Mouse (Mus musculus): ENCODE data around the gene Dtd1. TPM values are rescaled to one million over a fixed set of nuclear protein-coding genes. Genes with fewer than 3 reads are reported as not detected.

Gene Dtd1
- total RNA-seq, 1 experiment from 2014 or later = 86.4 TPM

DNA sequence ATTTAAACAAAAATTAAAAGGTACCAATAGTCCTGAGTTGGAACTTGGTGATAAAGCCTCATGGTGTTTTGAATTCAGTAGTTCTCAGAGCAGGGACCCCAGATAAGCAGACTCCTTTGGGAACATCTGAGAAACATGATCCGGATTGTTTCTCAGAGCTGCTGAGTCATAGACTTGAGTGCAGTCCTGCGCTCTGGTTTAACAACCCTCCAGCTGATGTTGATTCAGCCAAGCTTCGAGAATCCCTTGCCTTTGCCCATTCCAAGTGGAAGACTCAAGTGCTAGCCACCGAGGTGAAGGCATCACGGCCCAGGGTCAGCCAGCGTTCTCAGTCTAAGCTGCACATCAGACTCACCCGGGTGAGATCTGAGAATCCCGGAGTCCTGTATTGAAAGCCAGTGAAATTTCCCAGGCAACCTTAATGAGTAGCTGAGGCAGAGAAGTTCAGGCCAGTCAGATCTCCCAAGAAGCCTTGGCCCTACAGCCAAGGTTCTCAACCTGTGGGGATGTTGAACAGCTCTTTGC is 175.0 kb downstream of the Dtd1 start:
- no peak for ATAC-seq (replicated peaks in 1 of 2; ENCODE audit: insufficient read depth in 1 of 2, low FRiP score in 2 of 2, low TSS enrichment in 1 of 2, low read depth in 1 of 2, poor library complexity in 2 of 2, severe bottlenecking in 2 of 2)

DNA sequence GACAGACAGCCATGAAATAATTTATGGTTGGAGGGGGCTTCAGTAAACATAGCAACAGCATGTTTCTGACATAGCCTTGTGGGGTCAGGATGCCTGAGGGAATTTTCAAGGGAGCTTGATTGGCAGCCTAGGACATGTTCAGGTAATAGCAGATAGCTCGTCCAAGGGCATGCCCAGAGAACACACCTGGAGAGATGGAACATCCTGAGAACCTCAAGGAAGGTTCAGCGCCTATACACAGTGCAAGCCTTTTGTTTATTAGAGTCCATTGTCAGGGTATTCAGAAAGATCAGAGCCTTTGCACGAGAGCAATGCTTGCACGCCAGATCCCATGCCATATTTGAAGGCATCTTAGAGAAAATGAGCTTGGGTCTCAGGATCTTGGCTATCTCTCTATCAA is 175.9 kb downstream of the Dtd1 start:
- no peak for ATAC-seq (replicated peaks in 1 of 2; ENCODE audit: insufficient read depth in 1 of 2, low FRiP score in 2 of 2, low TSS enrichment in 1 of 2, low read depth in 1 of 2, poor library complexity in 2 of 2, severe bottlenecking in 2 of 2)

DNA sequence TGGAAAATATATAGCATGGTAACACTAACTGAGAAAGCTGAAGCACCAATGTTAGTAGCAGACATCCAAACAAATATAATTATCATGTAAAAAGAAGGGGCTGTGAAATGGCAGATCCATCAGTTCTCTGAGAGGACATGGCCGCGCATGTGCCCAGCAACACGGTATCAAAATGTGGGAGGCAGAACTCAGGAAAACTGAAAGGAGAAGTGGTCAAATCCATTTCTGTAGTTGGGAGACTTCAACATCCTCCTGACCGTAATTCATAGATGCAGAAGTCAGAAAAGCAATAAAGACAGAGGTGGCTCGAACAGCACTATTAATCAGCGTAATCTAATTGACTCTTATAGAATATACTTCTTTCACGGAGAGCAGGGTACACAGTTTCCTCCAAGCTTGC is 179.6 kb downstream of the Dtd1 start:
- no peak for ATAC-seq (replicated peaks in 1 of 2; ENCODE audit: insufficient read depth in 1 of 2, low FRiP score in 2 of 2, low TSS enrichment in 1 of 2, low read depth in 1 of 2, poor library complexity in 2 of 2, severe bottlenecking in 2 of 2)

DNA sequence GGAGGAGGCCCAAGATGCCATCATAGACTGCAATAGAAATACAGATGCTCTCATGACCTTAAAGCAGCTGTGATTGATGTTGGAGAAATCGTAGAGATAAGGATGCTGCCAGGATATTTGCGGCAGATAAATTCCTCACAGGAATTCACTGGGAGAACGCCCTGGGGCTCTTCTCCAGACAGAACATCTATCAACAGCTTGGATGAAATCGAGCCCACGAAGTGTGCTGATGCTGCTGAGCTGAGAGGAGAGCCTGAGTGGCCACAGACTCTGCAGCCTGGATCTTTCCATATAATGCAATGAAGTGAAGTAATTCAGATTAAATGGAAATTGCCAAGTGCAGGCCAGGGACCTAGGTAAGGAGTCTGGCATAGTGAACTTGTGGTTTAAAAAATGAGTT is 181.0 kb downstream of the Dtd1 start:
- ATAC-seq (replicated peaks in 1 of 2; ENCODE audit: insufficient read depth in 1 of 2, low FRiP score in 2 of 2, low TSS enrichment in 1 of 2, low read depth in 1 of 2, poor library complexity in 2 of 2, severe bottlenecking in 2 of 2) = no peak

DNA sequence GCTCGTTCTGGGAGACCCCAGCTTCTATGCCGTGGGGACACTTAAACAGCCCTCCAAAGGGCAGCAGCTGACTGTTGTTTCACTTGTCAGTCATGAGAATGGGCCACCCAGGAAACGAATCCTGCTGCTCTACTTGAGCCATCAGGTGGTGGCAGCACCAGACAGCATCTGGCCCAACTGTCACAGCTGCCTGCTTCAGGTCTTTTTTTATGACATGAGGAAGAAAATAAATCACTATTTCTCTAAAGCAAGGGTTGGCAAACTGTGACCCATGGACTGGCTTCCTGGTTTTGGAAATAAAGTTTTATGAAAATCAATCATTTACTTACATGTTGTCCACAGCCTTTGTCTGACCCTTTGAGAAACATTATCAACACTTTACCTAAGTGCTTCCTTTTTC is 182.2 kb downstream of the Dtd1 start:
- ATAC-seq (replicated peaks in 1 of 2; ENCODE audit: insufficient read depth in 1 of 2, low FRiP score in 2 of 2, low TSS enrichment in 1 of 2, low read depth in 1 of 2, poor library complexity in 2 of 2, severe bottlenecking in 2 of 2) = no peak

DNA sequence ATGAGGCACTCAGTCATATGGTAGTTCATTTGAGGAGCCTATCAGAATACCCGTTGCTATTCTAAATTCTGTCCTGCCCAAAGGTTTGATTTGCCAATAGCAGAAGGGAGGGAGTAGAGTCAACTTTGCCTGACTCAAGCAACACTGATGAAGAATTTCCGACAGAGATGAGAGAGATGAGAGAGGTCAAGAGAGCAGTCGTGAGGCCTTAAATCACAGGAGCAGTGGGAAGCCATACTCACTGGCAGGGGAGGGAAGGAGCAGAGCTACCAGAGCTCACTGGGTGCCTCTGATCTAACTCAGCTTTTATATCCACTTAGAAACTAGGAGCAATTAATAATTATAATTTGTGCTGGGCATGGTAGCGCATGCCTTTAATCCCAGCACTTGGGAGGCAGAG is 182.8 kb downstream of the Dtd1 start:
- no peak for ATAC-seq (replicated peaks in 1 of 2; ENCODE audit: insufficient read depth in 1 of 2, low FRiP score in 2 of 2, low TSS enrichment in 1 of 2, low read depth in 1 of 2, poor library complexity in 2 of 2, severe bottlenecking in 2 of 2)

DNA sequence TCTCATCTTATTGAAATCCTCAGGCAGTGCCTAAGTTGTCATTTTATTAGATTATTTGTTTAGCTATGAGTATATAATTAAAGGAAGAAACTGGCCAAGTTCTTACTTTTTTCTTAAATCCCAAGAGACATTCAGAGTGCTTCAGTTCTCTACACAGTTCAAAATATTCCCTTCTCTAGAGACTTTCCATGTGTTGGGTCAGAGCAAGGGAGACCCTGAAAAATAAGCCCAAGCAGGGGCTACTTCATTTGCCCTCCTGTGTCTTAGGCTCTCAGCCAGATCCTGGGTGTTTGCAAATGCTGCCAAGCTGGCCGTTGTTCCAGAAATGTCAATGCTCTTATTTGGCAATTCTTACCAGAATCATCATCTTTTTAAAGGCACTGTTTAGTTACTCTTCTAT is 183.5 kb downstream of the Dtd1 start:
- no peak for ATAC-seq (replicated peaks in 1 of 2; ENCODE audit: insufficient read depth in 1 of 2, low FRiP score in 2 of 2, low TSS enrichment in 1 of 2, low read depth in 1 of 2, poor library complexity in 2 of 2, severe bottlenecking in 2 of 2)

DNA sequence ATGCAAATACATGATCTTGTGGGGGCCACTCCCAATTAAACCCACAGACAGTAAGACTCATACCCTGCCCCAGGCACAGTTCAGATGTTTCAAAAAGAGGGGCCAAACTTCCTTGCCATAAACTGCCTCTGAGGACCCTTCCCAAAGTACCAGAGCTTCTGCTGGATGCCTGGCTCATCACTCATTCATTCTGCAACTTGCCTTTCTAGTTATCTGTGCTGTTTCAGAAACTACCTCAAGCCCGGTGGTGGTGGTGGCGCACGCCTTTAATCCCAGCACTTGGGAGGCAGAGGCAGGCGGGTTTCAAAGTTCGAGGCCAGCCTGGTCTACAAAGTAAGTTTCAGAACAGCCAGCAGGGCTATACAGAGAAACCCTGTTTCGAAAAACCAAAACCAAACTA is 184.1 kb downstream of the Dtd1 start:
- ATAC-seq (replicated peaks in 1 of 2; ENCODE audit: insufficient read depth in 1 of 2, low FRiP score in 2 of 2, low TSS enrichment in 1 of 2, low read depth in 1 of 2, poor library complexity in 2 of 2, severe bottlenecking in 2 of 2) = no peak

DNA sequence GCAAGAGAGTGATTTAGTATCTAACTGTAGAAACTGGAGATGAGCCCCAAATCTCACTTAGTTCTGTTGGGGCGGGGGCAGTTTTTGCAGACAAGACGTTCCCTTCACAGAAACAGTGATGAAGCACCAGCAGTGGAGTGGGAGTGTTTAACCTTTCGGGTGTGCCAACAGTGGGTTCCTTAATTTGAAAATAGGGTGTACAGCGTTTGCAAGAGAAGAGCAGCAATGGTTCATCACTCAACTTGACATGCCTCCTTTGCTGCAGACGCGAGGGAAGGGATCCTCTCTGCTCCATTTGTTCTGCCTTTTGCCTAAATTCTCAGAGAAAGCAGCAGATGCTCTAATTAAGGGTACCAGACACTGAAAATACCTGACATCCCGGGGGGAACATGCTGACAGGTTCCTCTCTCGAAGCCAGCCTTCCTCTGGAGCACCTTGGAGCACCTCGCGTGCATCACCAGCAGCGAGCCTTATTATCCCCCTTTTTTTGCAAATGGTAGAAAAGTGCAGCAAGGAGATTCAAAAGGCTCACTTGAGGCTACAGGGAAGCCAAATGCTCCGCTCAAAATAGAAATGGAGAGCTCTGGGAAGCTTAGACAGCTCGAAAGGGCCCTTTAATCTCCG is 192.1 kb downstream of the Dtd1 start:
- ATAC-seq (replicated peaks in 1 of 2; ENCODE audit: insufficient read depth in 1 of 2, low FRiP score in 2 of 2, low TSS enrichment in 1 of 2, low read depth in 1 of 2, poor library complexity in 2 of 2, severe bottlenecking in 2 of 2) = no peak

DNA sequence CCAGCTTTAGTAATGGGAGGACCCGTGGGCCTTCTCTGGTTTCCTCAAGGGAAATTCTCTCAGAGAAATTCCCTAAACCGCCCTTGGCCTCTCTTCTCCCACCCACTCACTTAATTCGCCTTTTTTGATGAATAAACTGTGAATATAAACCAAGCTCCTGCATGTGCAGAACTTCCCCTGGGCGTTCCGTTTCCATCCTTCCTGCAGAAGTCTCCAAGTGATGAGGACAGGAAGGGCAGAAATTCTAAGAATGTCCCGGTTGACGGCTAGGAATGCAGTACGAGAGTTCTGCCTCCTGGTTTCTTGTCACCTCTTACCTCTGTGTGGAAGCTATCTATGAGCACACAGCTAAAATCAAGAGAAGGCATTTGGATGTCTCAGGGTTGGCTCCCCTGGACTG is 197.8 kb downstream of the Dtd1 start:
- ATAC-seq (replicated peaks in 1 of 2; ENCODE audit: insufficient read depth in 1 of 2, low FRiP score in 2 of 2, low TSS enrichment in 1 of 2, low read depth in 1 of 2, poor library complexity in 2 of 2, severe bottlenecking in 2 of 2) = no peak

DNA sequence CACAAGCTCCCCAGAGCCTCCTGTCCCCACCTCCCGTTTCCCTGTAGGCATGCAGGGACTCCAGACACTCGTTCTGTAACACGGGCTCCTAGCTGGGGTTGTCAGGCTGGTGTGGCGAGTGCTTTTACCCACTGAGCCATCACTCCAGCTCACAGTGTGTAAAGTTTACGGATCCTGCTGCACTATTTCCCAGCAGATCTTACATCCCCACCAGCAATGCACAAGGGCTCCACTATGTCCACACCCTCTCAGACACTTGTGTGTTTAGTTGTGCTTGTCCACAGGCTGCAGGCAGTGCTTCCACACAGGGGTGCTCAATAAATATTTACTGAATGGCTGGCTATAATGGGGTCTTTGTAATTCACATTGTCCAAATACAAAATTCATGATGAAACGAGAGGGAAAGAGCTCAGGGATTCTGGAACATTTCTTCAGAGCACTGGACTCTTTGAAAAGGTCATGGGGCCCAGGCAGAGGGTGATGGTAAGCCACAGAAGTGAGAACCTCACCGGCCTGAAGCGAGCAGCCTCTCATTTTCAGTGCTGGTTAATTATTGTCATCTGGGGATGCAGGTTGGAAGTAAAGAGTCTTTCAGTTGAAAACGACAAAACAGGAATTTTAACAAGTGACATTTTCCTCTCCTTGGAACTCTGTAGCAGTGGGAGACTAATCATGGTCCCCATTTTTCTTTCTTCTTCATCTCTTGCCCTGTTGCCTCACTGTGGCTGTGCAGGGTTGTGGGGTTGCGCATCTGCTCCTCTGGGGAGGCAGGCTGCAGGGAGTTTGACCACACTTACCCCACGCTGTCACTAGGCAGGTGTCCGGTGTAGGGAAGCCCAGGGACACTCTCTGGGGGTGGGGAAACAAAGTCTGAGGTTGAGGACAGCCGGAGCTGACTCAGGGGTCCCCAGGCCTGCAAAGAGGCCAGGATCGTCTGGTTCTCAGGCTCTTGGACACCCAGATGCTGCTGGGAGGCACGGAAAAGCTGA is 208.4 kb downstream of the Dtd1 start:
- no peak for ATAC-seq (replicated peaks in 1 of 2; ENCODE audit: insufficient read depth in 1 of 2, low FRiP score in 2 of 2, low TSS enrichment in 1 of 2, low read depth in 1 of 2, poor library complexity in 2 of 2, severe bottlenecking in 2 of 2)

Other genes starting within 250 kb of the Dtd1 start
- 32.8 and 40.3 TPM in 2 replicates for gene Kat14, start 230.9 kb upstream of the Dtd1 start, total RNA-seq (2017)
- gene Pet117, start 230.9 kb upstream of the Dtd1 start, total RNA-seq (2017) = not detected in 2 replicates
- gene Dzank1, start 72.5 kb upstream of the Dtd1 start, total RNA-seq (2017) = 0.15 TPM in 1 of 2 replicates, not detected in the other
- gene Polr3f, start 72.2 kb upstream of the Dtd1 start, total RNA-seq (2017) = 33.0 TPM in 2 replicates
- 17.6 and 18.2 TPM in 2 replicates for gene Rbbp9, start 49.0 kb upstream of the Dtd1 start, total RNA-seq (2017)
- 56.0 and 82.8 TPM in 2 replicates for gene Sec23b, start 43.7 kb upstream of the Dtd1 start, total RNA-seq (2017)
- gene Smim26, start 5.8 kb upstream of the Dtd1 start, total RNA-seq (2017) = 9.5 and 32.3 TPM in 2 replicates
- not detected in 2 replicates for gene Scp2d1, start 223.8 kb downstream of the Dtd1 start, total RNA-seq (2017)